Mouse (Mus musculus) midbrain, embryonic 11.5 days (tissue): ENCODE results near the gene Odf3b. TPM values are rescaled to one million over a fixed set of nuclear protein-coding genes. Genes with fewer than 3 reads are reported as not detected.
A peak's percentile ranks its signal among the peaks of the same experiment; 100 is the strongest.

Experiments
- ATAC-seq: fragments of 200-750 bp; cut with Nextera tagmentation; 2 replicates; pipeline ENCODE4 v1.8.0; 2017; ENCODE audit warnings: moderate TSS enrichment, moderate library complexity; ENCODE audit not compliant: low FRiP score
- DNase-seq: peaks from one replicate; pipeline ENCODE4 v3.0.0; 2015; ENCODE audit warnings: low spot score; ENCODE audit errors: missing footprints
- H3K27ac ChIP-seq: fragments of 300-500 bp; sonication (generic); 2 replicates; pipeline ENCODE4 v1.5.1; 2014; ENCODE audit warnings: low read depth, low read length
- H3K27me3 ChIP-seq: fragments of 300-500 bp; sonication (generic); 2 replicates; pipeline ENCODE4 v1.6.1; 2014; ENCODE audit warnings: mild to moderate bottlenecking, low read length, moderate library complexity, mixed read lengths; ENCODE audit not compliant: control insufficient read depth, insufficient read depth
- H3K36me3 ChIP-seq: fragments of 300-500 bp; sonication (generic); 2 replicates; pipeline ENCODE4 v1.6.1; 2014; ENCODE audit warnings: mild to moderate bottlenecking, low read length, moderate library complexity, mixed read lengths; ENCODE audit not compliant: control insufficient read depth, insufficient read depth
- H3K4me1 ChIP-seq: fragments of 300-500 bp; sonication (generic); 2 replicates; pipeline ENCODE4 v1.6.1; 2014; ENCODE audit warnings: low read length; ENCODE audit not compliant: control insufficient read depth, insufficient read depth
- H3K4me2 ChIP-seq: fragments of 300-500 bp; sonication (generic); 2 replicates; pipeline ENCODE4 v1.6.1; 2014; ENCODE audit warnings: mild to moderate bottlenecking, moderate library complexity
- H3K4me3 ChIP-seq: fragments of 300-500 bp; sonication (generic); 2 replicates; pipeline ENCODE4 v1.5.1; 2014; ENCODE audit warnings: low read depth, low read length
- H3K9ac ChIP-seq: fragments of 300-500 bp; sonication (generic); 2 replicates; pipeline ENCODE4 v1.6.1; 2014; ENCODE audit warnings: low read length
- H3K9me3 ChIP-seq: fragments of 300-500 bp; sonication (generic); 2 replicates; pipeline ENCODE4 v1.6.1; 2016; ENCODE audit warnings: low read length; ENCODE audit not compliant: control insufficient read depth
- WGBS: fragments of 180-500 bp; shearing (Covaris S2); extraction: QIAGEN DNeasy Blood & Tissue Kit; methylation state at CpG from one replicate; pipeline ENCODE4 v1.1.7; 2014; 5-methylcytosine and 5-hydroxymethylcytosine counted together
- polyA plus RNA-seq: library from polyadenylated mRNA; unstranded; fragments of >200 nt; fragmentation: Nextera tagmentation; extraction: Ambion mirVana; gene quantifications from 2 replicates; pipeline ENCODE4 v1.2.1, GENCODE M21; 2014

Odf3b gene
- polyA plus RNA-seq, 1 experiment from 2014 or later = 0.64 TPM

DNA sequence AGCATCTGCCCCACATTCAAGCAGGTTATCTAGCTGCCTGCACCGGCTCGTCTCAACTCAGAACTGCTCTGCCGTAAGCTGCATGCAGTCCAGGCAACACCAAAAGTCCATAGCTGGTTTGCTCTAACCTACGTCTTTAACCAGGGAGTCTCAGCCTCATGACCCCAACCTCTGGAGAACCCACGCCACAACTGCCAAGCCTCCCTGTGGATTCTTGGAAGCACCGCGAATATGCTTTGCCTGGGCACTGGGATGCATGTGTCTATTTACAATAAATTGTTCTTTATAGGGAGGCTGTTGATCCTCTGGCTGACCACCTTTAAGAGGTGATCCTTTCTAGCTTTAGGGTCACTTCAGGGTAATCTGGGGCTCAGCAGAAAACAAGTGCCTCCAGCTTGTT is 6.5 kb downstream of the Odf3b start:
- H3K4me1 ChIP-seq = peaks cover 12% of the 10 kb centered on the region
- H3K36me3 ChIP-seq = peaks cover 34% of the 10 kb centered on the region
- WGBS = 82% methylated on average over 7 of the region's 7 CpGs
- peak overlapping the region; percentile 81 for H3K4me2 ChIP-seq
- H3K27me3 ChIP-seq = peaks cover 16% of the 10 kb centered on the region
- no peak for ATAC-seq
- no peak overlapping the region for H3K27ac ChIP-seq
- H3K4me3 ChIP-seq = peak overlapping the region; percentile 63
- H3K9me3 ChIP-seq = no peaks in the 10 kb centered on the region
- no peak overlapping the region for H3K9ac ChIP-seq
- no peak for DNase-seq

DNA sequence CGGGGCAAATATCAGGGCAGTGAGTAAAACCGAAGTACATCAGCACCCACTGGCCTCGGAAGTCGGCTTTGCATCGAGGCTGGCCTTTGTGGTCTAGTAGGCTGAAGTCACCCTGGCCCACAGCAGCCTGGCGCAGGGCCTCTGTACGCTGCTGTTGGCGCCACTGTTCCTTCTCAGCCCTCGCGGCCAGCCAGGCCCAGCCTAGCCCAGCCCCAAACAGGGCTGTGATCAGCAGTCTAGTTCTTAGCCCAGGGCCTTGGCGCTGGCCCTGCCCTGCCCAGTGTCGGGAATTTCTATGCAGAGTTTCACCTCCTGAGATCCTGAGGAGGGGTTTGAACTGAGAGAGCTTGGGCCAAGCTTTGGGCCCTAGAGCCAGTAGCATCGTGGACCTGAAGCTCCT is 7.0 kb downstream of the Odf3b start:
- 93% methylated on average over 13 of the region's 13 CpGs for WGBS
- no peak overlapping the region for H3K27ac ChIP-seq
- H3K36me3 ChIP-seq = peaks cover 39% of the 10 kb centered on the region
- H3K9me3 ChIP-seq = no peaks in the 10 kb centered on the region
- ATAC-seq (no peak), DNase-seq (peak; percentile 80)
- H3K27me3 ChIP-seq = peaks cover 11% of the 10 kb centered on the region
- no peak overlapping the region for H3K4me2 ChIP-seq
- peaks cover 8% of the 10 kb centered on the region for H3K4me1 ChIP-seq
- H3K4me3 ChIP-seq = no peak overlapping the region
- H3K9ac ChIP-seq = no peak overlapping the region

DNA sequence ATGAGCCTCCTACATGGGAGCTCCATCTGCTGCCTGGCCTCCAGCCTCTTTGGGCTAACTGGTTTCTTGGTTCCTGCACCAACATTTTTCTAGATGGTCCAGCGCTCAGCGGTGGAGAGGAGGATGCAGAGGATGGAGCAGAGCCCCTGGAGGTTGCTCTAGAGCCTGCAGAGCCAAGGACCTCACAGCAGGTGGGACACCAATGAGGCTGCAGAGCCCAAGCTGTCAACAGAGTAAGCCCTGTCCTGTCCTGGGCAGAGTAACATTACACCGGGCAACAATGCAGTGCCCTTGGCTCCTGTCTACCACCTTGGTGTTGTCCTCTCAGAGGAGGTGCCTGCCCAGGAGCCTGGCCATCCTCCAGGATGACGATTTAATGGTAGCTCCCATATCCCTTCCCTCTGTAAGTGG is 13.9 kb downstream of the Odf3b start:
- no peaks in the 10 kb centered on the region for H3K9me3 ChIP-seq
- no peak overlapping the region for H3K4me3 ChIP-seq
- ATAC-seq (no peak), DNase-seq (no peak)
- WGBS = 95% methylated on average over 4 of the region's 4 CpGs
- H3K36me3 ChIP-seq = peaks cover 43% of the 10 kb centered on the region
- no peaks in the 10 kb centered on the region for H3K27me3 ChIP-seq
- H3K9ac ChIP-seq = no peak overlapping the region
- H3K4me1 ChIP-seq = no peaks in the 10 kb centered on the region
- no peak overlapping the region for H3K27ac ChIP-seq
- H3K4me2 ChIP-seq = no peak overlapping the region

DNA sequence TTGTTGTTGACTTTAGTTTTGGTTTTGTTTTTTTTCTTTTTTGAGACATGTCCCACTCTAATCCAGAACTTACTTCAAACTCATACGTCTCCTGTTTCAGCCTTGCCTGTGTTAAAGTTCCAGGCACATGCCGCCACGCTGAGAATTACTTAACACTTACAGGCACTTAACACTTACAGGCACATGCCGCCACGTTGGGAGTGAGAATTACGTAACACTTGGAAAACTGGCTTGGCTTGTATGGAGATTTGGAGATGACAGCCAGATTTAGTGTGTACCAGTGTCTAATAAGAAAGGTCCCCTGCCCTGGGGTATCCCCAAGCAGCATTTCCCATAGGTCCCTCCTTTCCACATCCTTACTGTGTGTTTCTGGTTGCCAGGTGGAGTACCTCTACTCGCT is 16.0 kb downstream of the Odf3b start:
- Histone ChIP-seq H3K9ac (no peak overlapping the region), H3K4me1 (no peaks in the 10 kb centered on the region), H3K36me3 (peaks cover 28% of the 10 kb centered on the region), H3K9me3 (no peaks in the 10 kb centered on the region), H3K27ac (no peak overlapping the region), H3K4me3 (no peak overlapping the region), H3K27me3 (no peaks in the 10 kb centered on the region), H3K4me2 (no peak overlapping the region)
- DNase-seq = no peak
- 95% methylated on average over 7 of the region's 7 CpGs for WGBS
- no peak for ATAC-seq

DNA sequence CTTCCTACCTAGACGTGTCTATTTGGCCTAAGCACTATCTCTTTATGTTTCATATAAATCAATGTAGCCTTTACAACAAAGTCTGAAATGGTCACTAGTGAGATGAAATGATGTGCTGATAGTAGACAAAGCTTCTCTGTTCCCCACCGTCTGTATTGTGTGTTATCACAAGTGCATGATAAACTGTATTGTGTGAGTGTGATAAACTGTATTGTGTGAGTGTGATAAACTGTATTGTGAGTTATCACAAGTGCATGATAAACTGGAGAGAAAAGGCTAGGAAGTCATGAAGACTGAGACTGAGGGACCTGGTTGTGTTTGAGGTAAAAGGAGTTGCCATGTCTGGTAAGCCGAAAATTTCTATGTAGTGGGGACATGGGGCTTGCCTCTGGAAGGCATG is 20.3 kb downstream of the Odf3b start:
- Histone ChIP-seq H3K36me3 (peaks cover 3% of the 10 kb centered on the region), H3K4me2 (no peak overlapping the region), H3K27me3 (no peaks in the 10 kb centered on the region), H3K4me3 (no peak overlapping the region), H3K4me1 (peaks cover 14% of the 10 kb centered on the region), H3K9ac (no peak overlapping the region), H3K9me3 (no peaks in the 10 kb centered on the region), H3K27ac (no peak overlapping the region)
- no peak for DNase-seq
- 95% methylated on average over 3 of the region's 3 CpGs for WGBS
- no peak for ATAC-seq

DNA sequence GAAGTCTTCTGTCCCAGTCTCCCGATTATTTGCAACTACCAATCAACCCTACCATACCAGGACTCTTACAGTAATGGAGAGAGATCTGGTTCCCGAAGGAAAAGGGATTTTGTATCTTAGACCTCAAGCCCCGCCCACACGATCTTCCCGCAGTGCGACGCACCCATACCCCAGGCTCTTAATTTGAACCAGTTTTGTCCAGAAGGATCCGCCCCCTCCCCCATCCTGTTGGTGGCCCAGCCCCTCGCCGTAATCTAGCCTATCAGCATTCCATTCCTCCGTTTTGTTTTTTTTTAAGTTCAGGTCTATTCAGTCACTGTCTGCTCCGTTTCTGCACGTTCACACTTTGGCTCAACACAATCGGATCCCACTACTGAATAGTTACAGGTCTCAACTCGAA is 22.7 kb downstream of the Odf3b start:
- DNase-seq = peak; percentile 98
- H3K9ac ChIP-seq = peak overlapping the region; percentile 82
- peak overlapping the region; percentile 74 for H3K4me3 ChIP-seq
- no peaks in the 10 kb centered on the region for H3K9me3 ChIP-seq
- WGBS = under 1% methylated on average over 15 of the region's 15 CpGs
- no peaks in the 10 kb centered on the region for H3K27me3 ChIP-seq
- peaks cover 14% of the 10 kb centered on the region for H3K4me1 ChIP-seq
- H3K4me2 ChIP-seq = peak overlapping the region; percentile 85
- H3K36me3 ChIP-seq = peaks cover 15% of the 10 kb centered on the region
- 0 out of 2 replicates have a peak overlapping the region, but pooled peaks have one; percentile 69 for H3K27ac ChIP-seq
- ATAC-seq = peak; percentile 75

DNA sequence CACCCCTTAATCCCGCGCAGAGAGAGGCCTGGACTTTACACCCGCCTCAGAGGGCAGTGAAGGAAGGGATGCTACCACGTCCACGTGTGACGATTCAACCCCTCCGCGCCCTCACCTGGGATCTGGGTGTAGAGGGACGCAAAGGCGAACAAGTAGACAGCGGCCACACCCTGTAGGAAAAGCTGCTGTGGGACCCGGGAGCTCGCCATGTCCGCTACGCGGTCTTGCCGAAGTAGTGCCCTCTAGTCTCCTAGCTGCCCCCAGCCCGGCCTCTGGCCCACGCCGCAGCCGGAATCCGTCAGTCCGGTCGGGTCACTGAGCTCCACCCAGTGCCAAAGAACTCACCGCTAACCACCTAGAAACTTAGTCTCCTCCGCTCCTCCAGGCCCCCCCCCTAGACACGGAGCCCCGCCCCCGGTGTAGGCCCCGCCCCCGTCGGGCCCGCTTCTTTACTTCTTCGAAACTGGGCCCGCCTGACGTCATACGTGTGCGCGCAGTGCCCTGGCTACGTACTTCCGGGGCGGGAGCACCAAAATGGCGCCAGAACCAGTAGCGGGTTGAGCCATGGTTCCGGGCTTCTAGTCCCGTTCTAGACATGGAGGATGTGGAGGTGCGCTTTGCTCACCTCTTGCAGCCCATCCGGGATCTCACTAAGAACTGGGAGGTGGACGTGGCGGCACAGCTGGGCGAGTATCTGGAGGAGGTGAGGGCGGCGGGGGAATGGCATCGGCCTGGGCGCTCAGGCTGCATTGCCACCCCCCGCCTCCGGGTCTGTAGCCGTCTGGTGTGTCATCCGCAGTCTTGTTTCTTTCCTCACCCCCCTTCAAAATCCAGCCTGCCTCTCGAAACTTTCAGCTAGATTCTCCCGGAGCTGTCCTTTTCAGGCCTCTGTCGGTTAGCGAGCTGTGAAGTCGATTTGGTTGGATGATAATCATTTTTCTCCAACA is 23.6 kb downstream of the Odf3b start, which contains the start of the genes Lmf2 and Ncaph2:
Gene Lmf2, minus strand, starts transcription at position 419 of the 947 bp plus-strand sequence.
Gene Ncaph2, plus strand, starts transcription at position 479 of the 947 bp plus-strand sequence.
- WGBS = under 1% methylated on average over 64 of the region's 64 CpGs
- ATAC-seq = peak; percentile 91
- peak; percentile 100 for DNase-seq
- H3K27ac ChIP-seq = peak within 1 kb of the TSS; percentile 69
- H3K4me1 ChIP-seq = peaks cover 14% of the 10 kb centered on the region
- H3K9me3 ChIP-seq = no peaks in the 10 kb centered on the region
- peak within 1 kb of the TSS; percentile 82 for H3K9ac ChIP-seq
- H3K36me3 ChIP-seq = peaks cover 19% of the 10 kb centered on the region
- peak within 1 kb of the TSS; percentile 74 for H3K4me3 ChIP-seq
- H3K27me3 ChIP-seq = no peaks in the 10 kb centered on the region
- peak within 1 kb of the TSS; percentile 85 for H3K4me2 ChIP-seq

DNA sequence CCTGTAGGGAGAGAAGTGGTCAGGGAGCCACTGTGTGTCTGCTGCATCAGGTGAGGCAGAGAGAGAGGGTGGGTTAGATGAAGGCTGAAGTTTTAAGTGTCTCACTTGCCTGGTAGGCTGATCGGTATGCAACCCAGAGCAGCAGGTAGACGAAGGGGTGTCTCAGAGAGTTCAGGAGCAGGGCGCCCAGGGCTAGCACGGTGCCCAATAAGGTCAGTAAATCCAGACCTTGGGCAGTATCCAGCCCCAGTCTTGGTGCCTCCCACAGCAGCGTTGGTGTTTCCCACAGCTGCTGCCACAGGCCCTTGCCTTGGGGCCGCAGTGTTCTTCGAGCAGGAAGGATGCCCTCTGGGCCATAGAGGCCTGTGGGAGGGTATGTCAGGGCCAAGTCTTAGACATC is 24.6 kb downstream of the Odf3b start:
- Histone ChIP-seq H3K4me2 (peak overlapping the region; percentile 85), H3K36me3 (peaks cover 19% of the 10 kb centered on the region), H3K9me3 (no peaks in the 10 kb centered on the region), H3K4me3 (peak overlapping the region; percentile 74), H3K9ac (peak overlapping the region; percentile 82), H3K27ac (no peak overlapping the region), H3K27me3 (no peaks in the 10 kb centered on the region), H3K4me1 (peaks cover 14% of the 10 kb centered on the region)
- no peak for ATAC-seq
- DNase-seq = peak; percentile 83
- WGBS = 89% methylated on average over 7 of the region's 7 CpGs

DNA sequence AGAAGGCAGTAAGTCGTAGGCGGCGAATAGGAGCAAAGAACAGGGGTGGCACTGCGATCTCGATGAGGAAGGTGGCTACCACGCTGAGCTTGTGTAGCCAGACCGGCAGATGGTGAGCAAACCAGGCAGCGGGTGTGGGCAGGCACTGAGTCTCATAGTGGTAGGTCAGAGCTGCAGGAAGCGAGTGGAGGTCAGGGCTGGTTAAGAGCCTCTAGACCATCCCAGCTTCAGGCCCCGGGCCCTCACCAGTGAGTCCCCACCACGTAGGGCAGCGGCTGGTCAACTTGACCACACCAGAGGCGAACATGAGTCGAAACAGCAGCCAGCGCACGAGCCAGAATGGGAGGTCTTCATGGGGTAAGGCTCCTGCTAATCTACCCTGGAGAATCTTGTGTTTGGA is 25.2 kb downstream of the Odf3b start:
- WGBS = 90% methylated on average over 16 of the region's 16 CpGs
- H3K36me3 ChIP-seq = peaks cover 19% of the 10 kb centered on the region
- no peak overlapping the region for H3K4me2 ChIP-seq
- no peaks in the 10 kb centered on the region for H3K27me3 ChIP-seq
- peak; percentile 28 for DNase-seq
- no peaks in the 10 kb centered on the region for H3K9me3 ChIP-seq
- H3K4me3 ChIP-seq = no peak overlapping the region
- H3K4me1 ChIP-seq = peaks cover 14% of the 10 kb centered on the region
- no peak overlapping the region for H3K9ac ChIP-seq
- no peak overlapping the region for H3K27ac ChIP-seq
- ATAC-seq = no peak
